Mouse (Mus musculus) lung, adult 2 months (tissue): Measurements from ENCODE around the gene Actl9.

Experiments used
- CTCF ChIP-seq: fragments of 200-500 bp; IDR thresholded peaks from 2 replicates; pipeline ENCODE4 v1.5.1; 2011; ENCODE audit warnings: mild to moderate bottlenecking, low read length, control low read depth; ENCODE audit not compliant: insufficient read depth
- POLR2A ChIP-seq: fragments of 200-500 bp; IDR thresholded peaks from 2 replicates; pipeline ENCODE4 v1.6.1; 2011; ENCODE audit warnings: low read depth, mild to moderate bottlenecking, control low read depth, low read length, borderline replicate concordance; ENCODE audit errors: extremely low read depth

DNA sequence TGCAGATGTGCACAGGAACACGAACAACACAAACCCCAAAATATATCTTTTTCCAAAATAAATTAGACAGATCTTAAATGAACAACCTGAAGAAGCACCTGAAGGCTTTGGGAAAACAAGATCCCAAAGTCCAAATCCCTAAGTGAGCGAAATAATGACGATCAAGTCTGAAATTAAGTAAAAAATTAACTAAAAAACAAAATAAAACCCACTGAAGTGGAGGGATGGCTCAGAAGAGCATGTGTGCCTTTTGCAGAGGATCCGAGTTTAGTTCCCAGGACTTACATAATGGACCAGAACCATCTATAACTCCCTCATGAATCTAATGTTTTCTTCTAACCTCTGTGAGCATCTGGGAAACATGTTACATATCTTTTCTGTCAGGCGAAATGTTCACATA, 40.4 kb upstream of the Actl9 start:
- TF ChIP-seq POLR2A (no peak), CTCF (no peak)
